Mouse (Mus musculus) erythroblast, embryonic 14.5 days (primary cell): ENCODE measurements at regions not wholly inside any gene's neighbourhood (a gene's known extent, or its start where the extent isn't known, plus 50 kb on each side); places are given as distances from the start of the nearest gene placed in this dataset.

Experiments
- GATA1 ChIP-seq: IDR thresholded peaks from 2 replicates; pipeline ENCODE4 v1.6.1; 2012; ENCODE audit warnings: low read length, inconsistent platforms, mixed read lengths
- TAL1 ChIP-seq: IDR thresholded peaks from 3 replicates; pipeline ENCODE4 v1.6.1; 2012; ENCODE audit warnings: low read length, inconsistent platforms, mixed read lengths

GRCm38 (mm10) chr6:117427351-117428142, 259.2 kb downstream of the Cxcl12 start:
- TF ChIP-seq GATA1 (no peak), TAL1 (no peak)
